Comparison of ENCODE assay signal across 9 mouse cellular contexts in the genomic region with DNA sequence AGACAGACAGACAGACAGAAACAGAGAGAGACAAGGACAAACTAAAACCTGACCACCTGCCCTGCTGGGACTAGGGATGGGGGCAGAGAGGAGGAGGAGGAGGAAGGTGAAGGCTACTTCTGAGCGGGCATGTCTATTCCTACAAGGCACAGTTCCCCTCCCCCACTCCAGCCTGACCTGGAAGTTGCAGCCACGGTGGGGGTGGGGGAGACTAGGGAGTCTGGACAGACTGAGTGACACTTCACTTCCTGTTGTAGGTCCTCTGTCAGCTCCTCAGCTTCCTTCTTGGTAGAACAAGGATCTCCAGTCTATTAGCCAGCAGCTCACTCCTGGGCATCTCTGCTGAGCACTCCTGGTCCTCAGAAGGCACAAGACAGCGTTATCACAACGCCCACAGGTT. TPM values are rescaled to one million over a fixed set of nuclear protein-coding genes. Genes with fewer than 3 reads are reported as not detected.
A peak's percentile ranks its signal among the peaks of the same experiment; 100 is the strongest.
DNase-seq lines count a peak whose midpoint lies in the region; ATAC-seq and TF ChIP-seq lines count a peak whose summit lies in the region.
"Had no signal": no experiment of that assay in that cellular context is flagged by ENCODE, and none has a peak within 500 bp of the region (broad histone marks: within the 10 kb centered on the region; RNA-seq: fewer than 3 reads in every experiment).

No protein-coding gene starts in this region.

- TF ChIP-seq CTCF in kidney, adult 2 months (conservative IDR thresholded peaks at IDR 0.05; ENCODE audit: insufficient read depth, insufficient read length, low read depth, low read length) = no peak
- no peak for TF ChIP-seq CTCF in lung, postnatal 0 days (IDR thresholded peaks at IDR 0.05)

- H3K9ac ChIP-seq in lung, postnatal 0 days (replicated peaks; ENCODE audit: low read depth) = no peak overlapping the region

- peak; percentile 23; the same call in 1 of the 2 replicates for ATAC-seq in lung, postnatal 0 days

- H3K27me3 ChIP-seq in kidney, adult 2 months (replicated peaks; ENCODE audit: control insufficient read depth, insufficient read depth, low read length) = no peaks in the 10 kb centered on the region
- H3K27me3 ChIP-seq in lung, postnatal 0 days (replicated peaks; ENCODE audit: insufficient read depth, low read length) = no peaks in the 10 kb centered on the region

- H3K4me3 ChIP-seq in kidney, adult 2 months (ENCODE audit: insufficient read depth, low read depth, low read length) = no peak overlapping the region
- no peak overlapping the region for H3K4me3 ChIP-seq in lung, postnatal 0 days (ENCODE audit: low read depth, low read length)
- H3K4me3 ChIP-seq: erythroblast, embryonic 14.5 days had no signal

- DNase-seq in gastrocnemius, postnatal 25 days = peak; percentile 36
- no peak for DNase-seq in gastrocnemius, postnatal 10 days
- DNase-seq in adrenal gland, adult 8-10 months = peak; percentile 45
- peak; percentile 78 for DNase-seq in kidney, adult 2 months
- DNase-seq in lung, postnatal 0 days (ENCODE audit: low spot score) = peak; percentile 68
- no peak for DNase-seq in ovary, postnatal 36 days (ENCODE audit: low spot score)
- DNase-seq in MN1 (ENCODE audit: low spot score) = no peak
- no peak for DNase-seq in T-cell, adult 2 months (ENCODE audit: low spot score)

- H3K27ac ChIP-seq in kidney, adult 2 months (ENCODE audit: insufficient read depth, low read depth, low read length) = peak overlapping the region; percentile 44; the same call in 1 of the 2 replicates
- peak overlapping the region; percentile 33; the same call in 1 of the 2 replicates for H3K27ac ChIP-seq in lung, postnatal 0 days (ENCODE audit: low read length)

- TF ChIP-seq POLR2A in kidney, adult 2 months (IDR thresholded peaks at IDR 0.05; ENCODE audit: low read depth, low read length) = no peak

- peaks cover 43% of the 10 kb centered on the region for H3K4me1 ChIP-seq in kidney, adult 2 months (ENCODE audit: control insufficient read depth, insufficient read depth, low read length)
- H3K4me1 ChIP-seq in lung, postnatal 0 days (ENCODE audit: insufficient read depth, low read depth, low read length) = peaks cover 49% of the 10 kb centered on the region

- TF ChIP-seq EP300 in lung, postnatal 0 days (IDR thresholded peaks at IDR 0.05) = no peak

- H3K4me2 ChIP-seq in lung, postnatal 0 days (replicated peaks; ENCODE audit: low read depth, low read length) = no peak overlapping the region

- no peaks in the 10 kb centered on the region for H3K36me3 ChIP-seq in kidney, adult 2 months (ENCODE audit: control insufficient read depth, insufficient read depth, low read length)
- no peaks in the 10 kb centered on the region for H3K36me3 ChIP-seq in lung, postnatal 0 days (ENCODE audit: insufficient read depth, low read length)

- WGBS in kidney, adult 2 months = 31% methylated on average over 4 of the region's 4 CpGs
- WGBS in lung, postnatal 0 days = 30% methylated on average over 4 of the region's 4 CpGs

- no peaks in the 10 kb centered on the region for H3K9me3 ChIP-seq in lung, postnatal 0 days (ENCODE audit: low read length)

RNA-seq across cellular contexts. Expression of gene Pald1, which starts 9.3 kb away (rescaled TPM):
- 1 to 10 TPM; 3.8 to 9.8 TPM for total RNA-seq in gastrocnemius, postnatal 25 days (2021)
- total RNA-seq in gastrocnemius, postnatal 10 days (2021) = 10 to 100 TPM; 18.5 to 28.3 TPM
- total RNA-seq in adrenal gland, adult 8-10 months (2022) = 10 to 100 TPM; 13.2 to 24.9 (median 19.0) TPM
- 8.8 and 10.8 TPM in 2 replicates for polyA plus RNA-seq in kidney, adult 2 months (2012; rRNA removed)
- polyA plus RNA-seq in lung, postnatal 0 days (2015; fragmentation: Nextera tagmentation; extraction: Ambion mirVana) = 30.4 and 36.0 TPM in 2 replicates

RNA-seq across cellular contexts. Expression of gene Nodal, which starts 43.7 kb away (rescaled TPM):
- not detected for total RNA-seq in gastrocnemius, postnatal 25 days (2021)
- under 1 TPM; 0.11 to 0.19 TPM for total RNA-seq in gastrocnemius, postnatal 10 days (2021)
- not detected for total RNA-seq in adrenal gland, adult 8-10 months (2022)
- 0.06 and 0.12 TPM in 2 replicates for polyA plus RNA-seq in kidney, adult 2 months (2012; rRNA removed)
- 0.37 TPM in 2 replicates for polyA plus RNA-seq in lung, postnatal 0 days (2015; fragmentation: Nextera tagmentation; extraction: Ambion mirVana)

Comparison
In these comparisons a context has a peak if more than half of its experiments do, and no peak if none do; other contexts are left out.
1. DNase-seq: peak in gastrocnemius, postnatal 25 days (single experiment), adrenal gland, adult 8-10 months (single experiment), kidney, adult 2 months (single experiment) and lung, postnatal 0 days (single experiment); none in gastrocnemius, postnatal 10 days (single experiment), ovary, postnatal 36 days (single experiment), MN1 (single experiment) and T-cell, adult 2 months (single experiment).